Mouse (Mus musculus) stomach, adult 2 months (tissue): ENCODE results near the gene Fam174a. TPM values are rescaled to one million over a fixed set of nuclear protein-coding genes. Genes with fewer than 3 reads are reported as not detected.

Experiments used
- polyA plus RNA-seq: library from polyadenylated mRNA; depleted of rRNA; stranded (reverse); fragments of >200 nt; gene quantifications from 2 replicates; pipeline ENCODE4 v1.2.3, GENCODE M21; 2012; rRNA removed

Gene Fam174a
- 11.0 and 35.3 TPM in 2 replicates for polyA plus RNA-seq

DNA sequence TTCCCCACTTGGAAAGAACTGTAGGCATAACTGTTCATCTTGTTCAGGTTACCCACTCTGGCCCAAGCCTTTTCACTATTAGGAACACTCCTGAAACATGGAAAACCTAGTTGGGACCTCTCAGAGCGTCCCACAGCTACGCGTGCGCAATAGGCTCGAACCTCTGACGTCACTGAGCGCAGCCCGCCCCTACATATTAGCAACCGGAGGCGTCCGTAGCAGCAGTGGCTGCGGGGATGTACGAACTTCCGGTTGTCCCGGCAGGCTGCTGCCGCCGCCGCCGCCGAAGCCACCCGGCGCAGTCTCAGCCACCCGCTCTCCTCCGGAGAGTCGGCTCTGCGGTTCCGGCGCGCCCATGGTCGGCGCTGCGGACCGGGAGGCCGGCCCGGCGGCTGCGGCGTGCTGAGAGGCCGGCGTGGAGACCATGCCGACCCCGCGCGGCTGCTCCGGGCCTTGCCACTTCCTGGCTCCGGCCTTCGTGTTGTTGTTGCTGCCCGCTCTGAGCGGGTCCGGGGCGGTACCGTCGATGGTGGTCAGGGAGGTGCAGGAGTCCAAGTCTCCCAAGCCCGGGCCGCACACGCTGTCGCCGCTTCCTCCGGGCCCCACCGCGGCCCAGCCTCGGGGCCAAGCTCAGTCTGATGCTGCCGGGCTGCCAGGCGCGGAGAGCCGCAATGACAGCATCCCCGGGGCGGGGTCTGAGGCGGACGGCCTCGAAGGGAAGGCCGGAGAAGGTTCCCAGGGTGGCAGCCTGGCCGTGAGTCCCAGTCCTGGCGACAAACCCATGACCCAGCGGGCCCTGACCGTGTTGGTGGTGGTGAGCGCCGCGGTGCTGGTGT lies at the start of gene Fam174a:
Gene Fam174a, plus strand, starts transcription at position 231 of the 836 bp plus-strand sequence.

